Mouse (Mus musculus): Measurements from ENCODE around the gene Arl4d. TPM values are rescaled to one million over a fixed set of nuclear protein-coding genes. Genes with fewer than 3 reads are reported as not detected.
"Not testable (repeated sequence)": the region's sequence is repeated elsewhere in the genome, so short reads cannot be mapped to it uniquely, and the experiment has no call there.

The Arl4d gene
- polyA plus RNA-seq (2016; fragmentation: Nextera tagmentation; extraction: Ambion mirVana): 10.3 and 10.9 TPM in 2 replicates

GRCm38 (mm10) chr11:101664825-101665635 is at the start of gene Arl4d:
Gene Arl4d, plus strand, starts transcription at chr11:101665541.
- Histone ChIP-seq H3K36me3 (no peaks in the 10 kb centered on the region), H3K27ac (peak within 1 kb of the TSS; percentile 82), H3K4me1 (peaks cover 61% of the 10 kb centered on the region), H3K27me3 (ENCODE audit: insufficient read depth, poor library complexity, severe bottlenecking) (no peaks in the 10 kb centered on the region; the same call in 1 of the 2 replicates), H3K4me3 (peak within 1 kb of the TSS; percentile 67), H3K9me3 (no peaks in the 10 kb centered on the region)
- DNase-seq (ENCODE audit: low spot score): peak; percentile 97
- 7% methylated on average over 34 of the region's 34 CpGs for WGBS

GRCm38 (mm10) chr11:101616104-101616503 is 49.2 kb upstream of the Arl4d start:
- WGBS: 81% methylated on average over 8 of the region's 8 CpGs

GRCm38 (mm10) chr11:101616948-101617767 is 48.2 kb upstream of the Arl4d start:
- peak overlapping the region; percentile 65; the same call in 1 of the 2 replicates for H3K27ac ChIP-seq

More at GRCm38 (mm10) chr11:101616104-101616503, 49.2 kb upstream of the Arl4d start:
- peaks cover 25% of the 10 kb centered on the region for H3K4me1 ChIP-seq
- H3K9me3 ChIP-seq: no peaks in the 10 kb centered on the region
- peaks cover 8% of the 10 kb centered on the region; the same call in 1 of the 2 replicates for H3K27me3 ChIP-seq (ENCODE audit: insufficient read depth, poor library complexity, severe bottlenecking)
- H3K4me3 ChIP-seq: no peak overlapping the region
- H3K36me3 ChIP-seq: no peaks in the 10 kb centered on the region
- H3K27ac ChIP-seq: no peak overlapping the region
- DNase-seq (ENCODE audit: low spot score): no peak

GRCm38 (mm10) chr11:101617849-101618248 is 47.5 kb upstream of the Arl4d start:
- H3K4me1 ChIP-seq: peaks cover 24% of the 10 kb centered on the region
- peak overlapping the region; percentile 13 for H3K4me3 ChIP-seq
- 12% methylated on average over 8 of the region's 8 CpGs for WGBS
- no peaks in the 10 kb centered on the region for H3K36me3 ChIP-seq
- peak; percentile 85 for DNase-seq (ENCODE audit: low spot score)
- peaks cover 8% of the 10 kb centered on the region; the same call in 1 of the 2 replicates for H3K27me3 ChIP-seq (ENCODE audit: insufficient read depth, poor library complexity, severe bottlenecking)
- H3K9me3 ChIP-seq: no peaks in the 10 kb centered on the region
- peak overlapping the region; percentile 65 for H3K27ac ChIP-seq

More at GRCm38 (mm10) chr11:101616948-101617767, 48.2 kb upstream of the Arl4d start:
- Histone ChIP-seq H3K27me3 (ENCODE audit: insufficient read depth, poor library complexity, severe bottlenecking) (peaks cover 8% of the 10 kb centered on the region; the same call in 1 of the 2 replicates), H3K9me3 (no peaks in the 10 kb centered on the region), H3K36me3 (no peaks in the 10 kb centered on the region), H3K4me3 (peak overlapping the region; percentile 13; the same call in 1 of the 2 replicates), H3K4me1 (peaks cover 24% of the 10 kb centered on the region)
- no peak for DNase-seq (ENCODE audit: low spot score)
- 21% methylated on average over 18 of the region's 18 CpGs for WGBS

DNA sequence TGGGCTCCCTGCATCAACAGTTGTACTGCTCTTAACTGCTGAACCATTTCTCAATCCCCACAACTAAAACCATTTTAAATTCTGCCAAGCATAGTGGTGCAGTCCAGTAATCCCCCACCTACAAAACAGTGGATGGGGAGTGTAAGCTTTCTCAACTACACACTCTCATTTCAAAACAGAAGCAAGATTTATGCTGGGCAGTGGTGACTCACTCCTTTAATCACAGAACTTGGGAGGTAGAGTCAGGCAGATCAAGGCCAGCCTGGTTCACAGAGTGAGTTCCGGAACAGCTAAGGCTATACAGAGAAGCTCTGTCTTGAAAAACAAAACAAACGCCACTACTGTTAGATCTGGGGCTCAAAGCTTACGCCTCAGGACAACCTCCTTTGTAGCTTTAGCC is 46.7 kb upstream of the Arl4d start:
- no peaks in the 10 kb centered on the region for H3K9me3 ChIP-seq
- H3K27me3 ChIP-seq (ENCODE audit: insufficient read depth, poor library complexity, severe bottlenecking): peaks cover 8% of the 10 kb centered on the region; the same call in 1 of the 2 replicates
- peaks cover 24% of the 10 kb centered on the region for H3K4me1 ChIP-seq
- H3K36me3 ChIP-seq: no peaks in the 10 kb centered on the region
- peak overlapping the region; percentile 23 for H3K27ac ChIP-seq
- DNase-seq (ENCODE audit: low spot score): no peak
- no peak overlapping the region for H3K4me3 ChIP-seq
- WGBS: 73% methylated on average over 3 of the region's 3 CpGs

DNA sequence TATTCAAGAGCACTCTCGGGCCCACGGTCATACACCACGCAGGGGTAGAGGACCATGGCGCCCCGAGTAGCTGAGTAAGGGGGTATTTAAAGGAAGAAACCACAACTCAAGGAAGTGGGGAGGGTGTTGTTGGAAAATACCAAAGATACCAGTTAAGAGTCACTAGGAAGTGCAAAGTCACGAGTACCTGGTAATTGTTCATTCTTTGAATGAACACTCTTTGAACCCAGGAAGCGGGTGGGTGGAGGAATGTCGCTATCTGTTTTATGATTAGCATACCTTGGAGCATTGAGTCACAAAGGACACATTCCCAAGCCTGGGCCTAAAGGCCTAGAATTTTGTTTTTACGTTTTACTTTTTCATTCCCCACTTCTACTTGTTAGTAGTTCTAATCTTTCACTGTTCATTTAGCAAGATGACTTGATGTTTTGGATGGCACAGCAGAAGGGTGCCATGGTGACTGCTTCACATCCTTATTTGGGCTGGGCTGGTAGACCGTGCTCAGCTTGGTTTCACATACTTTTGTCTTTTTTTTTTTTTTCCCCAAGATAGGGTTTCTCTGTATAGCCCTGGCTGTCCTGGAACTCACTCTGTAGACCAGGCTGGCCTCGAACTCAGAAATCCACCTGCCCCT is 45.2 kb upstream of the Arl4d start:
- not testable (repeated sequence) for H3K27me3 ChIP-seq (ENCODE audit: insufficient read depth, poor library complexity, severe bottlenecking); H3K36me3 ChIP-seq; H3K9me3 ChIP-seq; H3K27ac ChIP-seq; H3K4me3 ChIP-seq; DNase-seq (ENCODE audit: low spot score)
- peaks cover 20% of the 10 kb centered on the region for H3K4me1 ChIP-seq
- WGBS: 80% methylated on average over 11 of the region's 11 CpGs

- H3K9me3 ChIP-seq: no peaks in the 10 kb centered on the region
- no peaks in the 10 kb centered on the region for H3K36me3 ChIP-seq
- peaks cover 18% of the 10 kb centered on the region for H3K4me1 ChIP-seq
- no peaks in the 10 kb centered on the region for H3K27me3 ChIP-seq (ENCODE audit: insufficient read depth, poor library complexity, severe bottlenecking)
- peak overlapping the region; percentile 49 for H3K4me3 ChIP-seq
- DNase-seq (ENCODE audit: low spot score): no peak
- WGBS: 6% methylated on average over 8 of the region's 8 CpGs
- H3K27ac ChIP-seq: peak overlapping the region; percentile 97
These were observed 38.7 kb upstream of the Arl4d start for GRCm38 (mm10) chr11:101626649-101626994.

GRCm38 (mm10) chr11:101626995-101627856 is 38.1 kb upstream of the Arl4d start, which contains the start of gene Rdm1:
Gene Rdm1, plus strand, starts transcription at chr11:101627195.
- no peaks in the 10 kb centered on the region for H3K27me3 ChIP-seq (ENCODE audit: insufficient read depth, poor library complexity, severe bottlenecking)
- WGBS: 0% methylated on average over 34 of the region's 34 CpGs
- H3K9me3 ChIP-seq: no peaks in the 10 kb centered on the region
- peak within 1 kb of the TSS; percentile 72 for H3K4me3 ChIP-seq
- no peaks in the 10 kb centered on the region for H3K36me3 ChIP-seq
- DNase-seq (ENCODE audit: low spot score): peak; percentile 97
- H3K4me1 ChIP-seq: peaks cover 18% of the 10 kb centered on the region
- H3K27ac ChIP-seq: peak within 1 kb of the TSS; percentile 98

DNA sequence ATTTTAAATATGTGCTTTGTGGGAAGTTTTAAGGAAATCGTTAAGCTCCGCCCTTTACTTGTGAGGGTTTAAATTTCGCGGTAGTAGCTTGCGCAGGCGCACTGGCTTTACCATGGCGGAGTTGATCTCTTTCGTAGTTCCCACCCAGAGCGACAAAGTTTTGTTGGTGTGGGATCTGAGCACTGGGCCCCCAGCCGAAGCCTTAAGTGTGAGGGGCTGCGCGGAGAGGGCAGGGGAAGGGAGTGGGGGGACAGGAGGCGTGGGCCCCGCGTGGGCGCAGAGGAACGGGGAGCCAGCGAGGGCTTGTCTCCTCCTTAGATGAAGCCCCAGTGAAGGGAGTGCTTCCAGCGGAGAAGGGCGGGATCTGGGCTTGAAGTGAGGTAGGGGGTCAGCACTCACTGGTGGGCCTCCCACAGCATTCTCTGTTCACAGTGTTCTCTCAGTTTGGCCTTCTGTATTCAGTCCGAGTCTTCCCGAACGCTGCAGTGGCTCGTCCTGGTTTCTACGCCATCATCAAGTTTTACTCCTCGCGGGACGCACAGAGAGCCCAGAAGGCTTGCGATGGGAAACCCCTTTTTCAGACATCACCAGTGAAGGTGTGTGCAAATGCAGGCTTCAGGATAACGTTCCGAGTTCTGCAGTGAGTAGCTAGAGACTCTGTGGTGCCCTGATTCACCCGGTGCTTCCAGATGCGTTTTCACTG is 37.3 kb upstream of the Arl4d start:
- under 1% methylated on average over 33 of the region's 33 CpGs for WGBS
- H3K9me3 ChIP-seq: no peaks in the 10 kb centered on the region
- H3K27me3 ChIP-seq (ENCODE audit: insufficient read depth, poor library complexity, severe bottlenecking): no peaks in the 10 kb centered on the region
- peaks cover 2% of the 10 kb centered on the region; the same call in 1 of the 2 replicates for H3K36me3 ChIP-seq
- peak; percentile 97 for DNase-seq (ENCODE audit: low spot score)
- H3K27ac ChIP-seq: peak overlapping the region; percentile 98
- H3K4me3 ChIP-seq: peak overlapping the region; percentile 72
- H3K4me1 ChIP-seq: peaks cover 18% of the 10 kb centered on the region

DNA sequence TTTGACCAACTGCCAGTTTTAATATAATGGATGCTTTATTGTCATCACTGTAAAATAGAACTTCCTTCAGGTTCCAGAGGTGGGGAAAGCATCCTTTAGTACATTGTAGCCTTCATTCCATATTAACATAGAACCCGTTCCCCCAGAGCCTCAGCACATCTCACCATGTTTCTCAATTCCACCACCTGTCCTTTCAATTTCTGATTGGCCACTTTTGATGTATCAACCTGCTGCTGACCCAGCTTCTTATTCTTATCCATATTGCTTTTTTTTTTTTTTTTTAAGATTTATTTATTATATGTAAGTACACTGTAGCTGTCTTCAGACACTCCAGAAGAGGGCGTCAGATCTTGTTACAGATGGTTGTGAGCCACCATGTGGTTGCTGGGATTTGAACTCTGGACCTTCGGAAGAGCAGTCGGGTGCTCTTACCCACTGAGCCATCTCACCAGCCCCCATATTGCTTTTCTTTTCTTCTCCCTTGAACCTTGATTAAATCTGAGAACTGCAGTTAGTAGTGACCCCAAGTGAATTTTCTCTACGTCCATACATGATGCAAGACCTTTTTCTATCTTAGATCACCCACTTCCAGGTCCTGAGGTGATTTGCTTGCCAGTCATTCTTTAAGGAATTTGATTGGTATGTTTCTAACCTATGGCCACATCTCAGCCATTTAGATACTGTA is 36.5 kb upstream of the Arl4d start:
- not testable (repeated sequence) for H3K27me3 ChIP-seq (ENCODE audit: insufficient read depth, poor library complexity, severe bottlenecking); DNase-seq (ENCODE audit: low spot score); H3K9me3 ChIP-seq; H3K36me3 ChIP-seq
- H3K4me1 ChIP-seq: peaks cover 18% of the 10 kb centered on the region
- H3K4me3 ChIP-seq: peak overlapping the region; percentile 72
- H3K27ac ChIP-seq: 0 out of 2 replicates have a peak overlapping the region, but pooled peaks have one; percentile 98
- WGBS: 68% methylated on average over 4 of the region's 5 CpGs

- no peaks in the 10 kb centered on the region for H3K9me3 ChIP-seq
- 74% methylated on average over 10 of the region's 10 CpGs for WGBS
These were observed 29.7 kb upstream of the Arl4d start for GRCm38 (mm10) chr11:101635660-101636059.

More at GRCm38 (mm10) chr11:101635660-101636059, 29.7 kb upstream of the Arl4d start:
- no peak for DNase-seq (ENCODE audit: low spot score)
- Histone ChIP-seq H3K27ac (no peak overlapping the region), H3K4me3 (no peak overlapping the region), H3K36me3 (peaks cover 12% of the 10 kb centered on the region; the same call in 1 of the 2 replicates), H3K4me1 (peaks cover 2% of the 10 kb centered on the region; the same call in 1 of the 2 replicates), H3K27me3 (ENCODE audit: insufficient read depth, poor library complexity, severe bottlenecking) (no peaks in the 10 kb centered on the region)

All from heart, embryonic 10.5 days (tissue).